ENCODE assay signal across 8 mouse cellular contexts in genomic region chr11:94677607-94678145, GRCm38 (mm10). TPM values are rescaled to one million over a fixed set of nuclear protein-coding genes. Genes with fewer than 3 reads are reported as not detected.
DNase-seq lines count a peak whose midpoint lies in the region; ATAC-seq and TF ChIP-seq lines count a peak whose summit lies in the region.

No protein-coding gene starts in this region.

- H3K27ac ChIP-seq in heart, embryonic 13.5 days (replicated peaks) = no peak overlapping the region
- no peak overlapping the region for H3K27ac ChIP-seq in MEL (ENCODE audit: control insufficient read depth, low read depth, low read length)
- H3K27ac ChIP-seq in hindbrain, embryonic 11.5 days (ENCODE audit: low read depth, low read length) = peak overlapping the region; percentile 87; the same call in 1 of the 2 replicates

- no peaks in the 10 kb centered on the region for H3K9me3 ChIP-seq in heart, embryonic 13.5 days
- no peaks in the 10 kb centered on the region for H3K9me3 ChIP-seq in MEL (replicated peaks; ENCODE audit: insufficient read depth, low read length)
- H3K9me3 ChIP-seq in hindbrain, embryonic 11.5 days (ENCODE audit: control insufficient read depth, low read length) = no peaks in the 10 kb centered on the region

- H3K4me1 ChIP-seq in heart, embryonic 13.5 days = peaks cover 32% of the 10 kb centered on the region
- H3K4me1 ChIP-seq in MEL (ENCODE audit: control insufficient read depth in 1 of 2, insufficient read depth in 2 of 2, low read length in 2 of 2) = peaks cover 0 to 7% of the 10 kb centered on the region in 2 experiments; a peak in 2 of 4 replicates
- H3K4me1 ChIP-seq in hindbrain, embryonic 11.5 days (replicated peaks; ENCODE audit: control insufficient read depth, insufficient read depth, low read length) = 0 out of 2 replicates have a peak, but pooled peaks cover 3% of the 10 kb centered on the region

- H3K79me2 ChIP-seq in MEL (ENCODE audit: control insufficient read depth, insufficient read depth, low read length, poor library complexity) = peaks cover 3% of the 10 kb centered on the region; the same call in 1 of the 2 replicates

- peak overlapping the region; percentile 74 for H3K9ac ChIP-seq in heart, embryonic 13.5 days
- H3K9ac ChIP-seq in MEL (ENCODE audit: control insufficient read depth, low read depth, low read length, poor library complexity, severe bottlenecking) = peak overlapping the region; percentile 43; the same call in 1 of the 2 replicates
- peak overlapping the region; percentile 97 for H3K9ac ChIP-seq in hindbrain, embryonic 11.5 days (ENCODE audit: low read depth, low read length)

- peak overlapping the region; percentile 83 for H3K4me3 ChIP-seq in heart, embryonic 13.5 days
- H3K4me3 ChIP-seq in MEL (ENCODE audit: control insufficient read depth in 1 of 2, insufficient read depth in 1 of 2, low read depth in 2 of 2, low read length in 2 of 2) = peak overlapping the region; percentile 68 to 84
- peak overlapping the region; percentile 84 for H3K4me3 ChIP-seq in hindbrain, embryonic 11.5 days (ENCODE audit: low read depth, low read length)

- DNase-seq in heart, adult 18-20 months = no peak
- DNase-seq in MEL (ENCODE audit: low read depth, low spot score) = no peak
- no peak for DNase-seq in hindbrain, embryonic 11.5 days (ENCODE audit: low spot score)
- DNase-seq in right cerebral cortex, postnatal 4 days = no peak
- DNase-seq in layer of hippocampus, adult 9-10 months (ENCODE audit: low spot score) = no peak
- no peak for DNase-seq in layer of hippocampus, postnatal 36 days

- peaks cover 3% of the 10 kb centered on the region; the same call in 1 of the 2 replicates for H3K36me3 ChIP-seq in heart, embryonic 13.5 days
- H3K36me3 ChIP-seq in MEL (ENCODE audit: control insufficient read depth in 1 of 2, insufficient read depth in 2 of 2, low read length in 2 of 2) = no peaks in the 10 kb centered on the region; a peak in 1 of 4 replicates
- no peaks in the 10 kb centered on the region for H3K36me3 ChIP-seq in hindbrain, embryonic 11.5 days (ENCODE audit: control insufficient read depth, insufficient read depth, low read length)

- TF ChIP-seq RAD21 in MEL (IDR thresholded peaks at IDR 0.05; ENCODE audit: low read depth, low read length) = no peak

- TF ChIP-seq POLR2A in MEL (IDR thresholded peaks at IDR 0.05; ENCODE audit: control insufficient read depth in 1 of 2, insufficient read depth in 1 of 2, low read depth in 1 of 2, low read length in 2 of 2, poor library complexity in 1 of 2) = no peak

- ATAC-seq in heart, embryonic 13.5 days (ENCODE audit: extremely low read depth, insufficient number of reproducible peaks, low FRiP score, low TSS enrichment) = no peak
- ATAC-seq in hindbrain, embryonic 11.5 days (ENCODE audit: low FRiP score) = no peak
- peak; percentile 43; the same call in 1 of the 2 replicates for ATAC-seq in megakaryocyte-erythroid progenitor cell, adult 5-6 weeks (replicated peaks; ENCODE audit: low FRiP score, low TSS enrichment, poor library complexity, severe bottlenecking)

- H3K4me2 ChIP-seq in heart, embryonic 13.5 days = peak overlapping the region; percentile 90
- peak overlapping the region; percentile 54 for H3K4me2 ChIP-seq in hindbrain, embryonic 11.5 days (replicated peaks; ENCODE audit: low read depth, low read length)

- no peaks in the 10 kb centered on the region for H3K27me3 ChIP-seq in heart, embryonic 13.5 days (replicated peaks)
- H3K27me3 ChIP-seq in MEL (ENCODE audit: control insufficient read depth in 1 of 2, insufficient read depth in 2 of 2, low read length in 2 of 2) = peaks cover under 1 to 7% of the 10 kb centered on the region in 2 experiments; a peak in 3 of 4 replicates
- H3K27me3 ChIP-seq in hindbrain, embryonic 11.5 days (ENCODE audit: control insufficient read depth, insufficient read depth, low read length) = no peaks in the 10 kb centered on the region

- TF ChIP-seq CTCF in MEL (IDR thresholded peaks at IDR 0.05 in 2 of 3, conservative IDR thresholded peaks at IDR 0.05 in 1 of 3; ENCODE audit: control insufficient read depth in 1 of 3, insufficient read depth in 1 of 3, low read depth in 2 of 3, low read length in 3 of 3, poor library complexity in 1 of 3, severe bottlenecking in 1 of 3) = no peak

- TF ChIP-seq EP300 in MEL (IDR thresholded peaks at IDR 0.05; ENCODE audit: low read depth in 1 of 2, low read length in 2 of 2) = no peak

- WGBS in heart, embryonic 13.5 days = 29% methylated on average over 15 of the region's 15 CpGs
- WGBS in hindbrain, embryonic 11.5 days = 32% methylated on average over 15 of the region's 15 CpGs

TF ChIP-seq in MEL, 35 proteins besides CTCF, POLR2A, EP300 and RAD21:
- no peak for TF ChIP-seq ZNF384 (IDR thresholded peaks at IDR 0.05; ENCODE audit: low read depth, low read length)
- TF ChIP-seq NELFE (IDR thresholded peaks at IDR 0.05; ENCODE audit: low read depth, low read length) = no peak
- TF ChIP-seq MYB (IDR thresholded peaks at IDR 0.05; ENCODE audit: low read depth, low read length) = no peak

RNA-seq across cellular contexts. Expression of gene Xylt2, which starts 0.4 kb away (rescaled TPM):
- polyA plus RNA-seq in heart, embryonic 13.5 days (2015; fragmentation: Nextera tagmentation; extraction: Ambion mirVana) = 11.6 and 11.7 TPM in 2 replicates
- 1 to 10 TPM; 6.1 to 6.9 TPM for total RNA-seq in heart, adult 18-20 months (2021)
- 8.4 and 10.1 TPM in 2 replicates for total RNA-seq in MEL (2012; rRNA removed)
- 10 to 100 TPM in 1 of 2 experiments, not detected in 1; 12.4 TPM for polyA plus RNA-seq in MEL (2012; ENCODE audit: insufficient read depth in 1 of 2, insufficient read length in 2 of 2, low read depth in 1 of 2, low replicate concordance in 2 of 2, missing spikeins in 1 of 2)
- polyA plus RNA-seq in hindbrain, embryonic 11.5 days (2014; fragmentation: Nextera tagmentation; extraction: Ambion mirVana) = 8.9 and 9.6 TPM in 2 replicates
- 4.8 and 5.2 TPM in 2 replicates for total RNA-seq in megakaryocyte-erythroid progenitor cell, adult 5-6 weeks (2014; fragmentation: Nextera tagmentation)
- 3.8 and 5.0 TPM in 2 replicates for total RNA-seq in megakaryocyte-erythroid progenitor cell, adult 5-6 weeks (2017)
- total RNA-seq in layer of hippocampus, postnatal 36 days (2021) = 10 to 100 TPM; 23.0 to 26.1 TPM

RNA-seq across cellular contexts. Expression of gene Eme1, which starts 23.9 kb away (rescaled TPM):
- 11.9 and 14.9 TPM in 2 replicates for polyA plus RNA-seq in heart, embryonic 13.5 days (2015; fragmentation: Nextera tagmentation; extraction: Ambion mirVana)
- under 1 TPM; 0.10 to 0.23 TPM for total RNA-seq in heart, adult 18-20 months (2021)
- total RNA-seq in MEL (2012; rRNA removed) = 43.8 and 54.9 TPM in 2 replicates
- polyA plus RNA-seq in MEL (2012; ENCODE audit: insufficient read depth in 1 of 2, insufficient read length in 2 of 2, low read depth in 1 of 2, low replicate concordance in 2 of 2, missing spikeins in 1 of 2) = 10 to 100 TPM in 1 of 2 experiments, not detected in 1; 41.8 TPM
- polyA plus RNA-seq in hindbrain, embryonic 11.5 days (2014; fragmentation: Nextera tagmentation; extraction: Ambion mirVana) = 33.9 and 37.4 TPM in 2 replicates
- 22.8 and 22.9 TPM in 2 replicates for total RNA-seq in megakaryocyte-erythroid progenitor cell, adult 5-6 weeks (2014; fragmentation: Nextera tagmentation)
- 32.2 and 46.2 TPM in 2 replicates for total RNA-seq in megakaryocyte-erythroid progenitor cell, adult 5-6 weeks (2017)
- total RNA-seq in layer of hippocampus, postnatal 36 days (2021) = not detected

RNA-seq across cellular contexts. Expression of gene Mrpl27, which starts 24.1 kb away (rescaled TPM):
- 128 and 142 TPM in 2 replicates for polyA plus RNA-seq in heart, embryonic 13.5 days (2015; fragmentation: Nextera tagmentation; extraction: Ambion mirVana)
- total RNA-seq in heart, adult 18-20 months (2021) = 10 to 100 TPM; 60.9 to 62.7 TPM
- total RNA-seq in MEL (2012; rRNA removed) = 114 and 129 TPM in 2 replicates
- polyA plus RNA-seq in MEL (2012; ENCODE audit: insufficient read depth in 1 of 2, insufficient read length in 2 of 2, low read depth in 1 of 2, low replicate concordance in 2 of 2, missing spikeins in 1 of 2) = 100 to 1,000 TPM in 1 of 2 experiments, not detected in 1; 102 TPM
- polyA plus RNA-seq in hindbrain, embryonic 11.5 days (2014; fragmentation: Nextera tagmentation; extraction: Ambion mirVana) = 130 and 139 TPM in 2 replicates
- 79.7 and 90.4 TPM in 2 replicates for total RNA-seq in megakaryocyte-erythroid progenitor cell, adult 5-6 weeks (2014; fragmentation: Nextera tagmentation)
- 31.7 and 45.3 TPM in 2 replicates for total RNA-seq in megakaryocyte-erythroid progenitor cell, adult 5-6 weeks (2017)
- 10 to 100 TPM; 67.1 to 68.9 TPM for total RNA-seq in layer of hippocampus, postnatal 36 days (2021)

RNA-seq across cellular contexts. Expression of gene Gm11541, which starts 26.6 kb away (rescaled TPM):
- polyA plus RNA-seq in heart, embryonic 13.5 days (2015; fragmentation: Nextera tagmentation; extraction: Ambion mirVana) = 0.17 TPM in 1 of 2 replicates, not detected in the other
- total RNA-seq in heart, adult 18-20 months (2021) = not detected
- not detected in 2 replicates for total RNA-seq in MEL (2012; rRNA removed)
- not detected for polyA plus RNA-seq in MEL (2012; ENCODE audit: insufficient read depth in 1 of 2, insufficient read length in 2 of 2, low read depth in 1 of 2, low replicate concordance in 2 of 2, missing spikeins in 1 of 2)
- polyA plus RNA-seq in hindbrain, embryonic 11.5 days (2014; fragmentation: Nextera tagmentation; extraction: Ambion mirVana) = 0.11 and 0.12 TPM in 2 replicates
- not detected in 2 replicates for total RNA-seq in megakaryocyte-erythroid progenitor cell, adult 5-6 weeks (2014; fragmentation: Nextera tagmentation)
- not detected in 2 replicates for total RNA-seq in megakaryocyte-erythroid progenitor cell, adult 5-6 weeks (2017)
- not detected for total RNA-seq in layer of hippocampus, postnatal 36 days (2021)

RNA-seq across cellular contexts. Expression of gene Lrrc59, which starts 48.1 kb away (rescaled TPM):
- 143 and 147 TPM in 2 replicates for polyA plus RNA-seq in heart, embryonic 13.5 days (2015; fragmentation: Nextera tagmentation; extraction: Ambion mirVana)
- total RNA-seq in heart, adult 18-20 months (2021) = 10 to 100 TPM; 32.0 to 32.6 TPM
- 423 and 464 TPM in 2 replicates for total RNA-seq in MEL (2012; rRNA removed)
- polyA plus RNA-seq in MEL (2012; ENCODE audit: insufficient read depth in 1 of 2, insufficient read length in 2 of 2, low read depth in 1 of 2, low replicate concordance in 2 of 2, missing spikeins in 1 of 2) = 100 to 1,000 TPM; 486 to 633 TPM
- 169 and 183 TPM in 2 replicates for polyA plus RNA-seq in hindbrain, embryonic 11.5 days (2014; fragmentation: Nextera tagmentation; extraction: Ambion mirVana)
- total RNA-seq in megakaryocyte-erythroid progenitor cell, adult 5-6 weeks (2014; fragmentation: Nextera tagmentation) = 97.5 and 104 TPM in 2 replicates
- total RNA-seq in megakaryocyte-erythroid progenitor cell, adult 5-6 weeks (2017) = 141 and 166 TPM in 2 replicates
- 10 to 100 TPM; 78.7 to 81.1 TPM for total RNA-seq in layer of hippocampus, postnatal 36 days (2021)

Comparison
In these comparisons a context has a peak if more than half of its experiments do, and no peak if none do; other contexts are left out.
1. H3K9ac ChIP-seq: peak in every context shown above with its lines; median percentile 97 in hindbrain, embryonic 11.5 days; 74 in heart, embryonic 13.5 days; 43 in MEL.
2. RNA of gene Eme1, which starts 23.9 kb away (total RNA-seq): 43.8 to 54.9 TPM in MEL and 22.8 to 46.2 TPM in megakaryocyte-erythroid progenitor cell, adult 5-6 weeks; 0.10 to 0.23 TPM in heart, adult 18-20 months and not detected in layer of hippocampus, postnatal 36 days; every median in the first group is over 10 times any median in the second.
3. Peak in every context shown above with its lines, with median percentiles within 50 percentile points of each other: H3K4me3 ChIP-seq.